Mouse (Mus musculus) limb, embryonic 14.5 days (tissue): ENCODE data around the gene Tmem168. TPM values are rescaled to one million over a fixed set of nuclear protein-coding genes. Genes with fewer than 3 reads are reported as not detected.

Experiments
- ATAC-seq: fragments of 200-750 bp; cut with Nextera tagmentation; 2 replicates; pipeline ENCODE4 v1.8.0; 2017; ENCODE audit warnings: low read depth, moderate number of reproducible peaks, moderate TSS enrichment; ENCODE audit not compliant: low FRiP score
- DNase-seq: peaks from one replicate; pipeline ENCODE4 v3.0.0-alpha.2; 2015; ENCODE audit warnings: low spot score
- H3K27ac ChIP-seq: fragments of 300-500 bp; sonication (generic); replicated peaks from 2 replicates; pipeline ENCODE4 v1.5.1; 2014; ENCODE audit warnings: low read depth, mild to moderate bottlenecking, low read length, moderate library complexity, mixed read lengths
- H3K27me3 ChIP-seq: fragments of 300-500 bp; sonication (generic); 2 replicates; pipeline ENCODE4 v1.6.1; 2014; ENCODE audit warnings: low read length, mixed read lengths; ENCODE audit not compliant: control insufficient read depth, insufficient read depth
- H3K36me3 ChIP-seq: fragments of 300-500 bp; sonication (generic); 2 replicates; pipeline ENCODE4 v1.6.1; 2014; ENCODE audit warnings: mild to moderate bottlenecking, low read length, moderate library complexity, mixed read lengths; ENCODE audit not compliant: control insufficient read depth, insufficient read depth
- H3K4me1 ChIP-seq: fragments of 300-500 bp; sonication (generic); 2 replicates; pipeline ENCODE4 v1.6.1; 2014; ENCODE audit warnings: antibody characterized with exemption, low read length, mixed read lengths; ENCODE audit not compliant: control insufficient read depth, insufficient read depth
- H3K4me2 ChIP-seq: fragments of 300-500 bp; sonication (generic); replicated peaks from 2 replicates; pipeline ENCODE4 v1.6.1; 2014; ENCODE audit warnings: low read depth, mild to moderate bottlenecking, low read length, moderate library complexity; ENCODE audit not compliant: severe bottlenecking
- H3K4me3 ChIP-seq: fragments of 300-500 bp; sonication (generic); replicated peaks from 2 replicates; pipeline ENCODE4 v1.5.1; 2014; ENCODE audit warnings: low read length
- H3K9ac ChIP-seq: fragments of 300-500 bp; sonication (generic); 2 replicates; pipeline ENCODE4 v1.6.1; 2014; ENCODE audit warnings: mild to moderate bottlenecking, low read depth, low read length, moderate library complexity; ENCODE audit not compliant: severe bottlenecking
- H3K9me3 ChIP-seq: fragments of 300-500 bp; sonication (generic); 2 replicates; pipeline ENCODE4 v1.6.1; 2016; ENCODE audit warnings: low read length; ENCODE audit not compliant: control insufficient read depth
- POLR2A ChIP-seq: fragments of 200-500 bp; IDR thresholded peaks from 2 replicates; pipeline ENCODE4 v1.8.0; 2012; ENCODE audit warnings: inconsistent platforms, mild to moderate bottlenecking, moderate library complexity, borderline replicate concordance; ENCODE audit not compliant: insufficient read depth, insufficient read length; ENCODE audit errors: extremely low read depth
- WGBS: fragments of 180-500 bp; shearing (Covaris S2); extraction: QIAGEN DNeasy Blood & Tissue Kit; methylation state at CpG from one replicate; pipeline ENCODE4 v1.1.7; 2014; 5-methylcytosine and 5-hydroxymethylcytosine counted together
- polyA plus RNA-seq, 2 experiments: library from polyadenylated mRNA; depleted of rRNA in 1 of 2; stranded (reverse) in 1 of 2; unstranded in 1 of 2; fragments of >200 nt; fragmentation: Nextera tagmentation in 1 of 2; extraction: Ambion mirVana in 1 of 2; gene quantifications; 2 replicates each; pipeline versions ENCODE4 v1.2.1 to v1.2.3; 2012 to 2014

Gene Tmem168
- polyA plus RNA-seq, 2 experiments = 17.9 to 44.6 TPM

- Histone ChIP-seq H3K27me3 (no peaks in the 10 kb centered on the region), H3K4me1 (peaks cover 12% of the 10 kb centered on the region), H3K36me3 (0 out of 2 replicates have a peak, but pooled peaks cover 6% of the 10 kb centered on the region), H3K9me3 (no peaks in the 10 kb centered on the region), H3K4me3 (no peak overlapping the region), H3K27ac (no peak overlapping the region), H3K9ac (no peak overlapping the region), H3K4me2 (no peak overlapping the region)
- ATAC-seq (no peak), DNase-seq (no peak)
- 92% methylated on average over 6 of the region's 6 CpGs for WGBS
- no peak for TF ChIP-seq POLR2A
Measured at GRCm38 (mm10) chr6:13603134-13603533, 4.8 kb downstream of the Tmem168 start.

DNA sequence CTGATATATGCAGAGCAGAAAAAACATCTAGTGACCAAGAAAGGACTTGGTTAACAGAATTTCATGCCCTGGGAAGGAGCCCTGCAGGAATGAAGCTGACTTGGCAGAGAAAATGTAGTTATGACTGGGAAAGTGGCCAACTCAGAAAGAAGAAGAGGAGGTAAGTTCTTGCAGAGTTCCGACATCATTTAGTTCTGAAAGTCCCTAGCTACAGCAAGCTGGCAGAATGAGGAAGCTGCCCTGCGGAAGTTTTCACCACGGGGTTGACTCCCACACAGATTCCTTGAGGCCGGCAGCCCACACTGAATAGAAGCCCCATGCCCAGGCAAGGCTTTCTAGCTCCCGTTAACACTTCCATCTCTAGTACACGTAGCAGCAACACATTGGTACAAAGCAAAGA, 6.3 kb downstream of the Tmem168 start:
- 66% methylated on average over 6 of the region's 6 CpGs for WGBS
- Histone ChIP-seq H3K9me3 (no peaks in the 10 kb centered on the region), H3K27me3 (no peaks in the 10 kb centered on the region), H3K36me3 (0 out of 2 replicates have a peak, but pooled peaks cover 6% of the 10 kb centered on the region), H3K4me2 (no peak overlapping the region), H3K9ac (no peak overlapping the region), H3K4me1 (peaks cover 7% of the 10 kb centered on the region), H3K4me3 (no peak overlapping the region), H3K27ac (no peak overlapping the region)
- peak; percentile 9 for DNase-seq
- no peak for TF ChIP-seq POLR2A
- ATAC-seq = no peak

DNA sequence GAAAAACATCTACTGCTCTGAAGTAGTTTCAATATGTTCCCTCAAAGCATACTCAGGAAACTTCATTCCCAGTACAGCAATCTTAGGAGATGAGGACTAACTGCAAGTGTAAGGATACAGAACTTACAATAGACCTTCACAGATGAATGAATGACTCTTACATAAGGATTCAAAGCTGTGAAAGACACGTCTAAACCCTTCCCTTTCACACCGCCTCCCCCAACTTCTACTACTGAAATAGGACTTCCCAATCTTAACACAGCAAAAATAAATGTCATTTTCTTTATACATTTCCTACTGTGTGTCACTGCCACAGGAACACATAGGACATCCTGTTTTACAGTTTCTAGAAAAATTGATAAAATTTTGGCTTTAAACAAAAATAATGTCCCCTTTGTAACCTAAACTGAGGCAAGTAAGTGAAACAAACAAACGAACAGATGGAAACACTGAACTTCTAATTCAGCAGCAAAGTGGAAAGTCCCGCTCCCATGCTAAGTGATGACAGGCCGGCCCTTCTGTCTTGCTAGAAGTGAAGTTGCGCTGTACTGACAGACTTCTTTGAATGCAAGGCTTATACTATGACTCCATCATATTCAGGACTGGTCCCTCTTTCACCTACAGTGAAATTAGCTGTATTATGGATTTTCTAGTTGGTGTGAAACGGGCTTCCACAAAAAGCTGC, 9.5 kb downstream of the Tmem168 start:
- H3K27ac ChIP-seq = no peak overlapping the region
- no peak overlapping the region for H3K4me3 ChIP-seq
- H3K9me3 ChIP-seq = no peaks in the 10 kb centered on the region
- H3K9ac ChIP-seq = no peak overlapping the region
- no peak for TF ChIP-seq POLR2A
- no peak for ATAC-seq
- H3K36me3 ChIP-seq = peaks cover 18% of the 10 kb centered on the region
- no peaks in the 10 kb centered on the region for H3K27me3 ChIP-seq
- DNase-seq = no peak
- 0 out of 2 replicates have a peak, but pooled peaks cover 5% of the 10 kb centered on the region for H3K4me1 ChIP-seq
- 84% methylated on average over 7 of the region's 7 CpGs for WGBS
- H3K4me2 ChIP-seq = no peak overlapping the region

DNA sequence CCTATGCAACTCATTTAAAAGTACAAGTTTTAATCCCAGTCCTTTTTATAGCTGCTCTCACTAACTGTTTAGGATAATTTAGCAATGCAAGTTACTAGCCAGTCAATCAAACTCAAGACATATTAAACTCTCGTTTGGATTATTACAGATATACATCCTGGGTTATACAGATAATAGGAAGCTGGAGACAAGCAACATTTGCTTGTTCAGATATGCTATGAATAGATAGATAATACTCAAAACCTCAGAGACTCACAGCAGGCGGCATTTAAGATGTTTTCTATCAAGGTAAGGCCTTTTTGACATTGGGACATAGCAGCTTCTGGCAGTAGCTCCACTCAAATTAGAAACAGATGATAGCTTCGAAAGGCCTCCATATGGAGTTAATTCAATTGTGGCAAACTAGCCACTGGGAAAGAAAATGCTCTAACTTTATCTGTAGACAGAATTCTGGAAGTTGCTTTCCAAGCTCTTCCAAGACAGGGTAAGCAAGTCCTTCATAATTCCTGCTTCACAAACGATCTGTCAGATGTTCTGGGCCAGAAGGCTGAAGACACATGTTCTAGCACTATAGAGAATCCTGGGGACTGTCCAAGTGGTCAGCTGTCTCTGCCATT, 15.1 kb downstream of the Tmem168 start:
- Histone ChIP-seq H3K36me3 (peaks cover 38% of the 10 kb centered on the region), H3K4me1 (no peaks in the 10 kb centered on the region), H3K4me2 (no peak overlapping the region), H3K9me3 (no peaks in the 10 kb centered on the region), H3K27me3 (no peaks in the 10 kb centered on the region), H3K9ac (no peak overlapping the region), H3K4me3 (no peak overlapping the region), H3K27ac (no peak overlapping the region)
- no peak for TF ChIP-seq POLR2A
- DNase-seq (peak; percentile 32), ATAC-seq (no peak)
- 25% methylated on average over 4 of the region's 4 CpGs for WGBS

DNA sequence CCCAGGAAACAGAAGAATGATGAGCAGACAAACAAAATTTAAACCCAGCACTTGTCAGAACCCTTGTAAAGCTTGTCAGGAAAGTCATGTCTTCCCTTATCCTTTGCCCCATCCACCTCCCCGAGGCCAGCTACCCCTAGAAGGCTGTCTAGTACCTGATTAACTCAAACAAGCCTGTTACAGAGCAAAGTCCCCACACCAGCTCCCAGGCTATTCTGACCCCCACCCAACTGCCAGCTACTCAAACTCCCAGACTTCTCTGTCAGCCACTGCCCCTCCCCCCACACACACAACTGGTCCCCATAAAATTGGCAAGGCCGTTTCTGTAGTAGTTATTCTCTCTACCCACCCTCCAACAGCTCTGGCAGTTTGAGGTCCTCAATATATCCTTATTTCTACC, 21.3 kb downstream of the Tmem168 start:
- no peaks in the 10 kb centered on the region for H3K4me1 ChIP-seq
- no peaks in the 10 kb centered on the region for H3K9me3 ChIP-seq
- H3K9ac ChIP-seq = no peak overlapping the region
- ATAC-seq = no peak
- no peak overlapping the region for H3K4me2 ChIP-seq
- peaks cover 33% of the 10 kb centered on the region for H3K36me3 ChIP-seq
- H3K27ac ChIP-seq = no peak overlapping the region
- TF ChIP-seq POLR2A = no peak
- H3K4me3 ChIP-seq = no peak overlapping the region
- DNase-seq = no peak
- WGBS = 10% methylated on average over 2 of the region's 2 CpGs
- no peaks in the 10 kb centered on the region for H3K27me3 ChIP-seq

GRCm38 (mm10) chr6:13586154-13586553, 21.7 kb downstream of the Tmem168 start:
- ATAC-seq (no peak), DNase-seq (no peak)
- H3K4me2 ChIP-seq = no peak overlapping the region
- no peaks in the 10 kb centered on the region for H3K4me1 ChIP-seq
- peaks cover 33% of the 10 kb centered on the region for H3K36me3 ChIP-seq
- no peak for TF ChIP-seq POLR2A
- no peak overlapping the region for H3K27ac ChIP-seq
- no peaks in the 10 kb centered on the region for H3K27me3 ChIP-seq
- no peaks in the 10 kb centered on the region for H3K9me3 ChIP-seq
- no peak overlapping the region for H3K9ac ChIP-seq
- no peak overlapping the region for H3K4me3 ChIP-seq
- 60% methylated on average over 8 of the region's 8 CpGs for WGBS
